Mouse (Mus musculus) pancreas, adult 10 weeks (tissue): Measurements from ENCODE around the gene Strip2. TPM values are rescaled to one million over a fixed set of nuclear protein-coding genes. Genes with fewer than 3 reads are reported as not detected.

Source experiments
- polyA plus RNA-seq: library from polyadenylated mRNA; stranded (reverse); fragments of 350-450 nt; fragmentation: Illumina TruSeq; extraction: RNeasy Lipid Tissue Mini Kit (QIAGEN cat#74804); gene quantifications from one replicate; pipeline ENCODE4 v1.2.3, GENCODE M21; 2015; ENCODE audit warnings: low read depth, low replicate concordance; ENCODE audit not compliant: insufficient read depth

Gene Strip2
- polyA plus RNA-seq = 0.26 TPM

DNA sequence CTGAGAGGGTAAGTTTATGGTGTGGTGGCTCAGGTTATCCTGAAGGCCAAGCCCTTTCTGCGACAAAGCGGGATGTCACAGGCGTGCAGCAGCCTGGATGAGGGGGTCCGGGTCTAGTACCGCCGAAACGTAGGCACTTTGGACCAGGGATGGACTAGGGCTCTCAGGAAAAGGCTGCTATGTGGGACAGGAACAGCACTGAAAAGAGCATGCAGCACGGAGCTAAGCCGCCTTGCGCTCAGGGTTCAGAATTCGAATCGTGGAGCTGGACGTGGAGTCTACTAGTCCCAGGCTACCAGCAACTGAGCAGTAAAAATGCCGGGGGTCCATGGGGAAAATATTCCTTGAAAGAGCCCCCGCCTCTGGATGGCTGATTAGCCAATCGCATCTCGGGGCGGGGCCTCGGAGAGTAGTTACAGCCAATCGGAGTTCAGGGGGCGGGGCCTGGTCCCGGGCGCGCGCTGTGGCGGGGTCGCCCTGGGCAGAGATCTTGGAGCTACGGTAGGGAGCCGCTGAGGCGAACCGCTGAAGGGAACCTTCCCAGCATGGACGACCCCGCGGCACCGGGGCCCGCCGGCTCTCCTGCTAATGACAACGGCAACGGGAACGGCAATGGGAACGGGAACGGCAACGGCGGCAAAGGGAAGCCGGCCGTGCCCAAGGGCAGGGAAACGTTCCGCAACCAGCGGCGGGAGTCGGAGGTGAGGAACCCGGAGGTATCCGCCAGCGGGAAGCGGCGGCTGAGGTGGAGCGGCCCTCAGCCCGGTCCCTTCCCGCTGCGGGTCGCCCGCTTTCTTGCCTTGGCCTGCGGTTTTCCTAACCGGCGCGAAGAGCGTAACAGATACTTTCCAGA is at the start of gene Strip2:
Gene Strip2 (plus strand): TSS at position 483 of the 853 bp plus-strand sequence.

Other genes with a start within 250 kb of the Strip2 start
- gene Tspan33, start 222.8 kb upstream of the Strip2 start, polyA plus RNA-seq = 2.7 TPM
- gene Smo, start 181.5 kb upstream of the Strip2 start, polyA plus RNA-seq = 6.9 TPM
- gene Ahcyl2, start 149.0 kb upstream of the Strip2 start, polyA plus RNA-seq = 5.3 TPM
- gene Nrf1, start 131.0 kb downstream of the Strip2 start, polyA plus RNA-seq = 6.8 TPM